Mouse (Mus musculus): ENCODE measurements around the gene St8sia6. TPM values are rescaled to one million over a fixed set of nuclear protein-coding genes. Genes with fewer than 3 reads are reported as not detected.
"Not testable (repeated sequence)": the region's sequence is repeated elsewhere in the genome, so short reads cannot be mapped to it uniquely, and the experiment has no call there.

St8sia6 gene
- total and polyA plus RNA-seq, 2 experiments from 2014 or later, result 0.70 to 9.1 TPM

DNA sequence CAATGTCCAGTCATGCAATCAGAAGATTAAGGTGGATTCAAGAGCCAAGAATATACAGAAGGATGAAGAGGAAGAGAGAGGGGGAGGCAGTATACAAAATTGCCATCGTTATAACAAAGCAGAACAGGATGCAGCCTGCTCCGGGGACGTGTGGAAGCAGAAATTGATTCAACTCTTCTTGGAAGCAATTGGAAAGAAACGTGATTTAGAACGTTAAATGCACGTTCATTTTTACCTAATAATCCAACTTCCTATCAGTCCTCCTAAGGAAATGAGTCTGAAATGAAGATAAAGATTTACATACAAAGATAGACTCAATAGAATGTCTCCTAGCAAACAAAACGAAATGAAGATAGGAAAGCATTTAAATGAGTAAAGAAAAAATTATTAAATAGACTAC lies 2.3 kb downstream of the St8sia6 start:
- H3K4me3 ChIP-seq (ENCODE audit: low read depth, low read length), result no peak overlapping the region
- TF ChIP-seq EP300 (IDR thresholded peaks at IDR 0.05; ENCODE audit: low read depth) (no peak), CTCF (IDR thresholded peaks at IDR 0.05; ENCODE audit: low read depth) (no peak)
- no peak overlapping the region for H3K27ac ChIP-seq (ENCODE audit: low read depth)
- DNase-seq (ENCODE audit: low spot score) (no peak), ATAC-seq (ENCODE audit: insufficient read depth, low read depth) (no peak)
- no peak overlapping the region for H3K9ac ChIP-seq (replicated peaks; ENCODE audit: low read depth, low read length)
- H3K27me3 ChIP-seq (ENCODE audit: control insufficient read depth, insufficient read depth, low read length), result peaks cover 41% of the 10 kb centered on the region
- no peaks in the 10 kb centered on the region for H3K36me3 ChIP-seq (replicated peaks; ENCODE audit: control insufficient read depth, insufficient read depth, low read length)
- H3K9me3 ChIP-seq (replicated peaks; ENCODE audit: control insufficient read depth, low read length), result no peaks in the 10 kb centered on the region
- H3K4me1 ChIP-seq (ENCODE audit: control insufficient read depth, insufficient read depth), result peaks cover 6% of the 10 kb centered on the region; the same call in 1 of the 2 replicates
- H3K4me2 ChIP-seq (ENCODE audit: low read depth, low read length), result no peak overlapping the region
- 61% methylated on average over 7 of the region's 7 CpGs for WGBS

DNA sequence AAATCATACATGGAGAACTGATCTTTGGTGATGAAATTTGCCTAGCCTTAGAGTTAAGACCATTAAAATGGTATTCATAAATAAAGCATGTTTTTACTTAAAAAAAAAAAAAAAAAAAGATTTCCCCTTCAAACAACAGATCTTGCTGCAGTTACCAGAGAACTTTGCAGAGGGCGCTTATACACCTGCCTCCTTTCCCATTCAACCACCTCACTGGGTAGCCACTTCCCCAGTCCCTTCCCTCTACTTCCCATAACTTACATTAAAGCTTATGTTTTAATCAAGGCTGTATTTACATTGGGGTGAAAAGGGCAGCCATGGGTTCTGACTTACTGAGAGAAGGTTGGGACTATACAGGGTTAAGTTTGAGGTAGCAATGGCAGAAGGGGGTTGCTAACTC lies 4.5 kb downstream of the St8sia6 start:
- H3K27me3 ChIP-seq (ENCODE audit: control insufficient read depth, insufficient read depth, low read length), result peaks cover 30% of the 10 kb centered on the region
- no peaks in the 10 kb centered on the region for H3K36me3 ChIP-seq (replicated peaks; ENCODE audit: control insufficient read depth, insufficient read depth, low read length)
- H3K4me3 ChIP-seq (ENCODE audit: low read depth, low read length), result no peak overlapping the region
- WGBS, result 57% methylated on average over 1 of the region's 1 CpGs
- TF ChIP-seq EP300 (IDR thresholded peaks at IDR 0.05; ENCODE audit: low read depth) (no peak), CTCF (IDR thresholded peaks at IDR 0.05; ENCODE audit: low read depth) (no peak)
- no peaks in the 10 kb centered on the region for H3K9me3 ChIP-seq (replicated peaks; ENCODE audit: control insufficient read depth, low read length)
- ATAC-seq (ENCODE audit: insufficient read depth, low read depth) (no peak), DNase-seq (ENCODE audit: low spot score) (no peak)
- peaks cover 6% of the 10 kb centered on the region; the same call in 1 of the 2 replicates for H3K4me1 ChIP-seq (ENCODE audit: control insufficient read depth, insufficient read depth)
- H3K9ac ChIP-seq (replicated peaks; ENCODE audit: low read depth, low read length), result no peak overlapping the region
- H3K4me2 ChIP-seq (ENCODE audit: low read depth, low read length), result no peak overlapping the region
- H3K27ac ChIP-seq (ENCODE audit: low read depth), result no peak overlapping the region

DNA sequence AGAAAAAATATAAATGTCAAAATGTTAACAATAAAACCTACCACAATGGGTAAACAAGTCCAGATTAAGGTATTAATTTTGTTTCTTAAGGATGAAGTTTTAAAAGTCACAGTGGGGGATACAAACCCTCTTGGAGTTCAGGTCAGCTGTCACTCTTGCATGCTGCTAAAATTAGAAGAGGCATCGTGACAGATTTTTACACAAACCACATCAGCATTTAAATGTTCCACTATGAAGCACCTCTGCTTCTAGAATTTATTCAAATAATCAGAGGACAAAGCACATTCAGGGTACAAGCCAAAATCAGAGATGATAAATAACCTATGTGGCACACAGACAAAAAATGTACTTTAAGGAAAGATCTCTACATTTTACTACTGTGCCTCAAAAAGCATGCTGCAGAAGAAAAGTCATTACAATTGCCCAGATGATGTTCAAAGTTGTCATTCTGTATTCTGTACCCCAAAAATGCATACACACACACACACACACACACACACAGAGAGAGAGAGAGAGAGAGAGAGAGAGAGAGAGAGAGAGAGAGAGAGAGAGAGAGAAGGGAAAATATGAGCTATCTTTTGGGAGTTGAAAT lies 7.2 kb downstream of the St8sia6 start:
- Histone ChIP-seq H3K27ac (ENCODE audit: low read depth) (no peak overlapping the region), H3K27me3 (ENCODE audit: control insufficient read depth, insufficient read depth, low read length) (peaks cover 8% of the 10 kb centered on the region; the same call in 1 of the 2 replicates), H3K36me3 (replicated peaks; ENCODE audit: control insufficient read depth, insufficient read depth, low read length) (no peaks in the 10 kb centered on the region), H3K4me3 (ENCODE audit: low read depth, low read length) (no peak overlapping the region), H3K4me1 (ENCODE audit: control insufficient read depth, insufficient read depth) (no peaks in the 10 kb centered on the region), H3K9ac (replicated peaks; ENCODE audit: low read depth, low read length) (no peak overlapping the region), H3K4me2 (ENCODE audit: low read depth, low read length) (no peak overlapping the region), H3K9me3 (replicated peaks; ENCODE audit: control insufficient read depth, low read length) (no peaks in the 10 kb centered on the region)
- ATAC-seq (ENCODE audit: insufficient read depth, low read depth), result no peak
- no peak for DNase-seq (ENCODE audit: low spot score)
- TF ChIP-seq CTCF (IDR thresholded peaks at IDR 0.05; ENCODE audit: low read depth) (no peak), EP300 (IDR thresholded peaks at IDR 0.05; ENCODE audit: low read depth) (no peak)
- 40% methylated on average over 1 of the region's 1 CpGs for WGBS

DNA sequence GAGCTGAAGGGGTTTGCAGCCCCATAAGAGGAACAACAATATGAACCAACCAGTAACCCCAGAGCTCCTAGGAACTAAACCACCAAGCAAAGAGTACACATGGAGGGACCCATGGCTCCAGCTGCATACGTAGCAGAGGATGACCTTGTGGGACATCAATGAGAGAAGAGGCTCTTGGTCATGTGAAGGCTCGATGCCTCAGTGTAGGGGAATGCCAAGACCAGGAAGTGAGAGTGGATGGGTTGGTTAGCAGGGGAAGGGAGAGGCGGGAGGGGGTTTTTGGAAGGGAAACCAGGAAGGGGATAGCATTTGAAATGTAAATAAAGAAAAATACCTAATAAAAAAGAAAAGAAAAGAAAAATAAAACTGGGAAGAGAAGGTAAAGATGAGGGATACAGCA lies 7.9 kb downstream of the St8sia6 start:
- WGBS, result 39% methylated on average over 3 of the region's 3 CpGs
- not testable (repeated sequence) for H3K9me3 ChIP-seq (replicated peaks; ENCODE audit: control insufficient read depth, low read length); H3K4me2 ChIP-seq (ENCODE audit: low read depth, low read length); H3K9ac ChIP-seq (replicated peaks; ENCODE audit: low read depth, low read length); H3K4me1 ChIP-seq (ENCODE audit: control insufficient read depth, insufficient read depth); ATAC-seq (ENCODE audit: insufficient read depth, low read depth); H3K4me3 ChIP-seq (ENCODE audit: low read depth, low read length); H3K27ac ChIP-seq (ENCODE audit: low read depth); H3K36me3 ChIP-seq (replicated peaks; ENCODE audit: control insufficient read depth, insufficient read depth, low read length); DNase-seq (ENCODE audit: low spot score); H3K27me3 ChIP-seq (ENCODE audit: control insufficient read depth, insufficient read depth, low read length)

DNA sequence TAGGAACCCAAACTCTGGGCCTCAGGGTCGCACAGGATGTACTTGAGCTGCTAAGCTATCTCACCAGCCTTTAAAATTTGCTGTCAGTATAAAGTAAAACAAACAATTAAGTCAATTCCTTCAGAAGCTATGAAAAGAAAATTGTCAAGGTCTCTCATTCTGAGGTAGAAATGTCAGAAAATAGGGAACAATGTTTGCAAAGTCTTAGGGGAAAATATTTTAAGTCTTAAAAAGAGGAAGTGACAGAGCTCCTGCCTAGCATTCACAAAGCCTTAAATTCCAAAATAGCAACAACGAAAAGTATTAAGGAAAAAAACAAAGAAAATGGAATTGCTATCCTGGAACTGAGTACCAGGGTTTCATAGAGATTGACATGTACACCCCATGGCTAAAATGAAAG lies 8.6 kb downstream of the St8sia6 start:
- Histone ChIP-seq H3K9me3 (replicated peaks; ENCODE audit: control insufficient read depth, low read length) (no peaks in the 10 kb centered on the region), H3K4me3 (ENCODE audit: low read depth, low read length) (no peak overlapping the region), H3K9ac (replicated peaks; ENCODE audit: low read depth, low read length) (no peak overlapping the region), H3K36me3 (replicated peaks; ENCODE audit: control insufficient read depth, insufficient read depth, low read length) (no peaks in the 10 kb centered on the region), H3K27me3 (ENCODE audit: control insufficient read depth, insufficient read depth, low read length) (peaks cover 3% of the 10 kb centered on the region; the same call in 1 of the 2 replicates), H3K27ac (ENCODE audit: low read depth) (no peak overlapping the region), H3K4me2 (ENCODE audit: low read depth, low read length) (no peak overlapping the region), H3K4me1 (ENCODE audit: control insufficient read depth, insufficient read depth) (no peaks in the 10 kb centered on the region)
- TF ChIP-seq CTCF (IDR thresholded peaks at IDR 0.05; ENCODE audit: low read depth) (no peak), EP300 (IDR thresholded peaks at IDR 0.05; ENCODE audit: low read depth) (no peak)
- DNase-seq (ENCODE audit: low spot score) (no peak), ATAC-seq (ENCODE audit: insufficient read depth, low read depth) (no peak)
- 53% methylated on average over 2 of the region's 2 CpGs for WGBS

DNA sequence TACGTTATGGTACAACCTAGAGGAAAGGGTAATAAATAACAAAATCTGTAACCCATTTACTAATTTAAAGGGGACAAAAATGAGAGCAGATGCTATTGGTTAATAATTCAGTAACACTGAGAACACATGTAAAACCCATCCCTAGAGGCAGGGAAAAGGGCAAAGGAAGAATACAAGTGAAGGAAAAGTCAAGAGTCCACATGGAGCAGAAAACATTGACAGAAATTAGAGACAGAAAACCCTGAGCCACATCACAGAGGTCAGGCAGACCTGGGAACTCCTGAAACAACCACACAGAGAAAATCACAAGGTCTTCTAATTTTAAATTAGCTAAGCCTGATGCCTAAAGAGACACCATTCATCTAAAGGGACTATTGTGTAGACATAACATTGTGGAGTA lies 9.4 kb downstream of the St8sia6 start:
- WGBS, result 93% methylated on average over 1 of the region's 1 CpGs
- Histone ChIP-seq H3K27ac (ENCODE audit: low read depth) (no peak overlapping the region), H3K4me1 (ENCODE audit: control insufficient read depth, insufficient read depth) (no peaks in the 10 kb centered on the region), H3K4me2 (ENCODE audit: low read depth, low read length) (no peak overlapping the region), H3K9ac (replicated peaks; ENCODE audit: low read depth, low read length) (no peak overlapping the region), H3K9me3 (replicated peaks; ENCODE audit: control insufficient read depth, low read length) (no peaks in the 10 kb centered on the region), H3K4me3 (ENCODE audit: low read depth, low read length) (no peak overlapping the region), H3K27me3 (ENCODE audit: control insufficient read depth, insufficient read depth, low read length) (no peaks in the 10 kb centered on the region), H3K36me3 (replicated peaks; ENCODE audit: control insufficient read depth, insufficient read depth, low read length) (no peaks in the 10 kb centered on the region)
- ATAC-seq (ENCODE audit: insufficient read depth, low read depth) (no peak), DNase-seq (ENCODE audit: low spot score) (no peak)
- TF ChIP-seq CTCF (IDR thresholded peaks at IDR 0.05; ENCODE audit: low read depth) (no peak), EP300 (IDR thresholded peaks at IDR 0.05; ENCODE audit: low read depth) (no peak)

Data from heart, postnatal 0 days (tissue).